Mouse (Mus musculus) WW6 (cell line): ENCODE data around the gene Scn1a.

Experiments
- DNase-seq: peaks from one replicate; pipeline ENCODE4 v3.0.0-alpha.2; 2013; ENCODE audit warnings: low read depth, low spot score

Scn1a gene

GRCm38 (mm10) chr2:66440711-66441110, at the start of gene Scn1a:
Gene Scn1a, minus strand, starts transcription at chr2:66440840.
- DNase-seq: no peak

GRCm38 (mm10) chr2:66478395-66478794, 37.8 kb upstream of the Scn1a start:
- DNase-seq: no peak

GRCm38 (mm10) chr2:66473181-66473822, 32.7 kb upstream of the Scn1a start:
- DNase-seq: no peak

- DNase-seq: no peak
Measured at GRCm38 (mm10) chr2:66465484-66465883, 24.8 kb upstream of the Scn1a start.

- no peak for DNase-seq
Measured at GRCm38 (mm10) chr2:66464874-66465458, 24.3 kb upstream of the Scn1a start.

- no peak for DNase-seq
Measured at GRCm38 (mm10) chr2:66463916-66464315, 23.3 kb upstream of the Scn1a start.

GRCm38 (mm10) chr2:66462458-66462857, 21.8 kb upstream of the Scn1a start:
- DNase-seq: no peak

GRCm38 (mm10) chr2:66439764-66440471, 722 bp downstream of the Scn1a start:
- peak; percentile 22 for DNase-seq

- DNase-seq: no peak
Measured at GRCm38 (mm10) chr2:66436286-66436685, 4.4 kb downstream of the Scn1a start.

GRCm38 (mm10) chr2:66409740-66410290, 30.8 kb downstream of the Scn1a start:
- no peak for DNase-seq

- no peak for DNase-seq
Measured at GRCm38 (mm10) chr2:66408899-66409739, 31.5 kb downstream of the Scn1a start.

- no peak for DNase-seq
Measured at GRCm38 (mm10) chr2:66408456-66408855, 32.2 kb downstream of the Scn1a start.

GRCm38 (mm10) chr2:66392586-66392985, 48.1 kb downstream of the Scn1a start:
- DNase-seq: no peak

GRCm38 (mm10) chr2:66367957-66368356, 72.7 kb downstream of the Scn1a start:
- no peak for DNase-seq

GRCm38 (mm10) chr2:66350590-66350989, 90.0 kb downstream of the Scn1a start:
- no peak for DNase-seq

- DNase-seq: no peak
Measured at GRCm38 (mm10) chr2:66346622-66347021, 94.0 kb downstream of the Scn1a start.

- DNase-seq: no peak
Measured at GRCm38 (mm10) chr2:66346181-66346580, 94.5 kb downstream of the Scn1a start.

- no peak for DNase-seq
Measured at GRCm38 (mm10) chr2:66337406-66337805, 103.2 kb downstream of the Scn1a start.

- DNase-seq: no peak
Measured at GRCm38 (mm10) chr2:66336396-66336795, 104.2 kb downstream of the Scn1a start.

GRCm38 (mm10) chr2:66272551-66272950, 168.1 kb downstream of the Scn1a start:
- DNase-seq: no peak

GRCm38 (mm10) chr2:66256220-66257131, 184.2 kb downstream of the Scn1a start, which contains the start of gene Ttc21b:
Gene Ttc21b, minus strand, starts transcription at chr2:66256617.
- peak; percentile 83 for DNase-seq
